Mouse (Mus musculus): ENCODE results near the gene Wdr63. TPM values are rescaled to one million over a fixed set of nuclear protein-coding genes. Genes with fewer than 3 reads are reported as not detected.
"Not testable (repeated sequence)": the region's sequence is repeated elsewhere in the genome, so short reads cannot be mapped to it uniquely, and the experiment has no call there.

Gene Wdr63
- polyA plus RNA-seq, 1 experiment from 2014 or later: 0.30 TPM

DNA sequence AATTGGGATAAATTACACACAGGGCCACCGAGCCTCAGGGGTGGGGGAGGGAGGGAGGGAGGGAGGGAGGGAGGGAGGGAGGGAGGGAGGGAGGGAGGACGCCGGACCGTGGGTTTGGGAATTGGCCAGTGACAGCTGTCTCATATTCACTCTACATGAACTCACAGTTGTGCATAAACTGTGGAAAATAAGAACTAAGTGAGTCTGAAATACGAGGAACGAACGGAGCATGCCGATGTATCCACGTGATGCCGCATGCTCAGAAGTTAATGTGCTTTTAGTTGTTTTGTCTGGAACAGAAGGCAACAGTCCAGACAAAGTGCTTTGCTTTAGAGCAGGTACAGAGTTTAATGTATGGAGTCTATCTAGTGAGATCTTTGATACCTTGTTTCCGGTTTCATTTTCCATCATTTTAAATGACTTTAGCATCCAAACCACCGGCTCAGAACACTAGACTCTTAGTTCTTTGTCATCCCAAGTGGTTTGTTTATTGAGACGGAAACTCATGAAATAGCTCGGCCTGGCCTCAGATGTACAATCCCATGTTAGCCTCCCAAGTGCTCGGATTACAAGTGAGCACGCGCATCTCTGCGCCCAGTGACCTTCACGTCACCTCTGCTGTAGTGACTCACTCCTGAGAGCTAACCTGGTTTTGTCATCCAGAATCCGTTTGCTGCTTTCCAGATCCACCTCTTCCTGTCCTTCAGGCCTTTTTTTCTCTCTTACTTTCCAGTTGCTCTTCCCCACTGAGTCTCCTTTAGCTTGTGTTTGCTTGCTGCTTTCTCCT is 97.9 kb downstream of the Wdr63 start:
- Histone ChIP-seq H3K36me3 (peaks cover 34% of the 10 kb centered on the region), H3K4me1 (no peaks in the 10 kb centered on the region), H3K27ac (no peak overlapping the region), H3K9me3 (replicated peaks) (0 out of 2 replicates have a peak, but pooled peaks cover 4% of the 10 kb centered on the region), H3K4me3 (no peak overlapping the region), H3K9ac (no peak overlapping the region), H3K27me3 (replicated peaks) (no peaks in the 10 kb centered on the region), H3K4me2 (no peak overlapping the region)
- ATAC-seq: no peak
- 75% methylated on average over 19 of the region's 20 CpGs for WGBS (ENCODE audit: insufficient replicate concordance)

DNA sequence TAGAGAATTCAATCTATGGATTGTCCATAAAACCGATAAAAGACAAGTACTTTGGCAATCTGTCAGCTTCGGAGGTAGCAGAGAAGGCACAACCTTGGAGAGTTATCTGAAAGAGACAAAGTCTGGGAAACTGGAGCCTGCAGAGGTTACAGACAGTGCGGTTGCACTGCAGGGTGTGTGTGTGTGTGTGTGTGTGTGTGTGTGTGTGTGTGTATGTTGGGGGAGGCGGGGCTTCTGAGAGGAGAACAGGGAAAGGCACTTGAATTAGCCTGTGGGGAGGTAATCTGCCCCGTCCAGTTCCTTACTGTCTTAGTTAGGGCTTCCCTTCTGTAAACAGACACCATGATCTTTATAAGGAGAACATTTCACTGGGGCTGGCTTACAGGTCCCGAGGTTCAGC is 100.1 kb downstream of the Wdr63 start:
- H3K4me2 ChIP-seq: no peak overlapping the region
- no peaks in the 10 kb centered on the region for H3K4me1 ChIP-seq
- H3K9ac ChIP-seq: no peak overlapping the region
- H3K9me3 ChIP-seq (replicated peaks): no peaks in the 10 kb centered on the region
- no peak overlapping the region for H3K27ac ChIP-seq
- 69% methylated on average over 5 of the region's 6 CpGs for WGBS (ENCODE audit: insufficient replicate concordance)
- no peaks in the 10 kb centered on the region for H3K27me3 ChIP-seq (replicated peaks)
- ATAC-seq: no peak
- peaks cover 34% of the 10 kb centered on the region for H3K36me3 ChIP-seq
- H3K4me3 ChIP-seq: no peak overlapping the region

DNA sequence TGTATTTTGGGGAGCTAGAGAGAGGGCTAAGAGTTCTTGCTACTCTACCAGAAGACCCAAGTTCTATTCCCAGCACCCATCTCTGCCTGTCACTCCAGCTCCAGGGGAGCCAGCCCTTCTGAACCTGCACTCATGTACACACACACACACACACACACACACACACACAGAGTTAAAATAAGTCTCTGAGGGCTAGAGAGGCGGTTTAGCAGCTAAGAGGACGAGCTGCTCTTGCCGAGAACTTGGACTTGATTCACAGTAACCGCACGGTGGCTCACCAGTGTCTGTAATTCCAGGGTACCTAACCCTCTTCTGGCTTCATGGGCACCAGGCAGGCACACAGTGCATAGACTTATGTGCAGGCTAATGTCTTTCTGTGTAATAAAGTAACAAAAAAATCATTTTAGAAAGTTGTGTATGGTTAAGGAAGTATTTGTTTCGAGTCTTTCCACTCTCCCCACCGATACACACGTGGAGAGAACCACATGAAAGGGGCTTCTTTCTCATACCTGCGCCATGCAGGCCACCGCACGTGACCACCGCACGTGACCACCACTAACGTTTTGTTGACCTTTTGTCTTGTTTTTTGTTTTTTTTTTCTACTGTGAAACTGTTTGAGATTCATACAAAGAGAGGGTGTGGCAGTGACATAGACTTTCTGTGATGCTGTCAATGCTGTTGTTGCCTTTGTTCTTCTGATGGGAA is 103.4 kb downstream of the Wdr63 start:
- Histone ChIP-seq H3K36me3 (peaks cover 52% of the 10 kb centered on the region), H3K27ac (no peak overlapping the region), H3K27me3 (replicated peaks) (no peaks in the 10 kb centered on the region), H3K4me2 (no peak overlapping the region), H3K4me3 (no peak overlapping the region), H3K9me3 (replicated peaks) (no peaks in the 10 kb centered on the region), H3K9ac (no peak overlapping the region), H3K4me1 (no peaks in the 10 kb centered on the region)
- no peak for ATAC-seq
- WGBS (ENCODE audit: insufficient replicate concordance): 77% methylated on average over 14 of the region's 14 CpGs

DNA sequence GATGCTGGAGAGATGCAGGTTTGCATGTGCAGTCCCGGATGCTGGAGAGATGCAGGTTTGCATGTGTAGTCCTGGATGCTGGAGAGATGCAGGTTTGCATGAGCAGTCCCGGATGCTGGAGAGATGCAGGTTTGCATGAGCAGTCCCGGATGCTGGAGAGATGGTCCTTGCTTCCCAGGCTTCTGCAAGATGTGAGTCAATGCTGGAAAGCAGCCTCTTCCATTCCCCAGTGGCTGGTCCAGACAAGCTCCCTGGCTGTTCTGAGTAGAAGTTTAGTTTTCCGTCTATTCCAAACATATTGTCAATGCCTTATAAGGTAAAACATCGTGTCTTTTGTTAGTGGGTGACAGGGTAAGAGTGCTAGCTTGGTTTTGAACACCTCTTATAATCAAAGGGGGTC is 111.4 kb downstream of the Wdr63 start:
- not testable (repeated sequence) for ATAC-seq
- WGBS (ENCODE audit: insufficient replicate concordance): 76% methylated on average over 5 of the region's 5 CpGs

DNA sequence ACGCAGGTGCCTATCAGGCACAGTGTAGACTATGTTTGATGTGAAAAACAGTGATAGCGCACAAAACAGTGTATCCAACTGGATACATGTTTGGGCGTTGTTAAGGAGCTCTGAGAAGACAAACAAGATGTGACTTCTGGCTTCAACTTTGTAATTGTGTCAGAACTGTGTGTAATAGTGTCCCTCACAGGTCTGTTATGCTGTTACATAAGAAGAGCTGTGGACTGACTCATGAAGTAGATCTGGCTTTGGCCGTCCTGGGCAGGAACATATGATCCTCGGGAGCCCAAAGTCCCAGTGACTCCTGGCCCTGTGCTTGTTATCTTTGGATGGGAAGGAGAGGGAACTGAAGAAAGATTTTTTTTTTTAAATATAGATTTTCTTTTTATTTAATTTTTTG is 112.4 kb downstream of the Wdr63 start:
- 79% methylated on average over 5 of the region's 5 CpGs for WGBS (ENCODE audit: insufficient replicate concordance)
- Histone ChIP-seq H3K27me3 (replicated peaks) (no peaks in the 10 kb centered on the region), H3K9ac (no peak overlapping the region), H3K27ac (no peak overlapping the region), H3K4me2 (no peak overlapping the region), H3K36me3 (peaks cover 18% of the 10 kb centered on the region), H3K4me3 (no peak overlapping the region), H3K9me3 (replicated peaks) (no peaks in the 10 kb centered on the region), H3K4me1 (peaks cover 6% of the 10 kb centered on the region)
- ATAC-seq: no peak

More for the DNA sequence above, 111.4 kb downstream of the Wdr63 start:
- H3K9ac ChIP-seq; H3K27me3 ChIP-seq (replicated peaks); H3K4me3 ChIP-seq; H3K4me2 ChIP-seq; H3K9me3 ChIP-seq (replicated peaks); H3K4me1 ChIP-seq; H3K27ac ChIP-seq: not testable (repeated sequence)
- H3K36me3 ChIP-seq: peaks cover 25% of the 10 kb centered on the region

DNA sequence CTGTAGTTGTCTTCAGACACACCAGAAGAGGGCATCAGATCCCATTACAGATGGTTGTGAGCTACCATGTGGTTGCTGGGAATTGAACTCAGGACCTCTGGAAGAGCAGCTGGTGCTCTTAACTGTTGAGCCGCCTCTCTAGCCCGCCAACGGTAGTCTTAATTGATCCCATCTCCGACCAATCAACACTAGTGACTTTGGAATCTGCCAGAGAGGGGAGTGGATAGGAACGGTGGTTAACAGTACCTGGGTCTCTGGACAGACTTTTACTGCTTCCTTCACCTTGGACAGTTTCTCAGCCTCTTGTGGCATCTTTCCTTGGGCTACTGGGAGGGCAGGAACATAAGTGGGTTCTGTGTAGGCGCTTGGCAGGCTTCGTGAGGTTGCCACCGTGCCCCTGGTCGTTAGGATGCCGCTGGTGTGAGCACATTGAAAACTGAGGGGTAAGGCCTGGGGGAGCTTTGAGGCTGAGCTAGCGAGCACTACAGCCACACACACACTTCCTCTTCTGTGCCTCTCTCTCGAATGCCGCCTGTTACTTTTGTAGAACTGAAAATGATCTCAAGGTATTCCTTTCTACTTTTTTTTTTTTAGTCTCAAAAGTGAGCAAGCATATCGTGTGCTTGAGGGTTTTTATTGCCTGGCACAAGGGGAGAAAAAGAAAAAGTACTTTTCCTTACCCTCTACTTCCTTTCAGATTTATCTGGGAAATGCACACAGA is 114.3 kb downstream of the Wdr63 start:
- WGBS (ENCODE audit: insufficient replicate concordance): 50% methylated on average over 14 of the region's 14 CpGs
- H3K4me1 ChIP-seq: peaks cover 14% of the 10 kb centered on the region
- no peak for ATAC-seq
- no peak overlapping the region for H3K27ac ChIP-seq
- H3K9me3 ChIP-seq (replicated peaks): no peaks in the 10 kb centered on the region
- H3K36me3 ChIP-seq: peaks cover 7% of the 10 kb centered on the region
- no peak overlapping the region for H3K9ac ChIP-seq
- H3K4me2 ChIP-seq: no peak overlapping the region
- no peak overlapping the region for H3K4me3 ChIP-seq
- H3K27me3 ChIP-seq (replicated peaks): peaks cover 8% of the 10 kb centered on the region

DNA sequence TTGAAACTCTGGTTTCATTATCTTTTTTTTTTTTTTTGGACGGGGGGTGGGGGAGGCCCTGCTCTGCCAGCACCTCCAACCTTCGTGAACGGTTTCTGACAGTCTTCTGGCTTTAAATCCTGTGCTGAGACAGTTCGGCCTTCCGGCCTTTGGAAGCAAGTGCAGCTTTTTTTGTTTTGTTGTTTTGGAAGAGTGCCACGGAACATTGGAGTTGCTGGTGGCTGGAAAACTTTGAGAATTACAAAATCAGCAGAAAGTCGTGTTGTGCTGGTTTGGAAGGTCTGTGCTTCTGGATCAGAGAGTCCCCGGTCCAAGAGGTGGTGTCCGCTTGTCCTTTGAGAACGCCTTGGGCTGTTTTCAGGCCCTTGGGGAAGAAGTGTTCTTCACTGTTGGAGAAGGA is 115.1 kb downstream of the Wdr63 start:
- ATAC-seq: no peak
- Histone ChIP-seq H3K9me3 (replicated peaks) (no peaks in the 10 kb centered on the region), H3K9ac (no peak overlapping the region), H3K4me2 (no peak overlapping the region), H3K36me3 (peaks cover 3% of the 10 kb centered on the region; the same call in 1 of the 2 replicates), H3K27me3 (replicated peaks) (peaks cover 17% of the 10 kb centered on the region), H3K4me3 (no peak overlapping the region), H3K4me1 (peaks cover 23% of the 10 kb centered on the region), H3K27ac (no peak overlapping the region)
- WGBS (ENCODE audit: insufficient replicate concordance): 72% methylated on average over 10 of the region's 10 CpGs

DNA sequence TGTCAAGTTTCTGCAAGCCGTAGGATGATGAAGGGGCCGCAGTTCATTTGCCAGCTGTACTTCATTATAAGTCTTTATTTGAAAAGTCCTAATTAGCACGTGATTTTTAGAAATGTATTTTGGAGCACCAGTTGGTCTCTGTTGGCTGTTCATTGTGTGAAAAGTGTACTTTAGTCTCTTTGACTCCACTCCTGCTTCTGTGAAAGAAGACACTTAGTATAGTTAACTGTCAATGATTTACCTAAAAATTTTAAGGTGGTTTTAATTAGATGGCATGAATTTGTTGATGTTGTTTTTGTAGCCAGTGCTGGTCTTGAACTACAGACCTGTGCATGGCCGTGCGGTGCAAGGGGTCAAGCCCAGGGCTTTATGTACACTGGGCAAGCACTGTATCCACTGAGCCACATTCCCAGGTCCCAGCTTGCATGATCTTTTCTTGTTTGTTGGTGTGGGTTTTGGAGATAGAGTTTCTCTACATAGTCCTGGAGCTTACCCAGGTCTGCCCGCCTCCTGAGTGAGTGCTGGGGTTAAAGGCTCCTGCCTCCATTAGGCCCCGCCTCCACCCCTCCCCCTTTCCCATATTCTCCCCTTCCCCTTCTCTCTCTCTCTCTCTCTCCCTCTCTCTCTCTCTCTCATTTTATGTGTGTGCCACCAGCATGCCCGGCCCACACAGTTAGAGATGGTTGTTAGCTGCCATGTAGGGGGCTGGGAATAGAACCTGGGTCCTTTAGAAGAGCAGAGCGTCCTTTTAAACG is 115.8 kb downstream of the Wdr63 start:
- Histone ChIP-seq H3K36me3 (peaks cover 3% of the 10 kb centered on the region; the same call in 1 of the 2 replicates), H3K4me2 (no peak overlapping the region), H3K9ac (no peak overlapping the region), H3K27ac (no peak overlapping the region), H3K27me3 (replicated peaks) (peaks cover 23% of the 10 kb centered on the region), H3K9me3 (replicated peaks) (no peaks in the 10 kb centered on the region), H3K4me1 (peaks cover 29% of the 10 kb centered on the region), H3K4me3 (no peak overlapping the region)
- WGBS (ENCODE audit: insufficient replicate concordance): 78% methylated on average over 10 of the region's 10 CpGs
- no peak for ATAC-seq

DNA sequence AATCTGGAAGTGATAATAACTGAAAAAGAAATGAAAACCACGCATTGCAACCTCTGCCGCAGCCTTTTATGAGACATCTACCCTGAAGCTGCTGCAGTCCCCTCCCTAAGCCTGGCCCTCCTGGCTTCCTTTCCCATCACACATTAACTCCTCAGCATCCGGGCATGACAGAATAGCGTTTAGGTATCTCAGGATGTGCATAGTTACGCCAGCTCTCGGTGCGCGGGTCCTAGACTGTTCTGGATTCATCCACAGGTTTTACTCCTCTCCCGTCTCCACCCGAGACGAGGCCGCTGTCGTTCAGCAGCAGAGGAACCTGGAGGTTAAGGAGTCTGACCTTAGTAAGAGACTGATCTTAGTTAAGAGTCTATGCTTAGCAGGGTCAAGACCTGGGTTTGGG is 116.8 kb downstream of the Wdr63 start:
- ATAC-seq: no peak
- Histone ChIP-seq H3K4me3 (no peak overlapping the region), H3K9me3 (replicated peaks) (no peaks in the 10 kb centered on the region), H3K4me1 (peaks cover 29% of the 10 kb centered on the region), H3K27ac (no peak overlapping the region), H3K4me2 (no peak overlapping the region), H3K9ac (no peak overlapping the region), H3K27me3 (replicated peaks) (peaks cover 34% of the 10 kb centered on the region), H3K36me3 (peaks cover 3% of the 10 kb centered on the region; the same call in 1 of the 2 replicates)
- WGBS (ENCODE audit: insufficient replicate concordance): 82% methylated on average over 13 of the region's 13 CpGs
